Mouse (Mus musculus) frontal cortex, postnatal 14 days (tissue): ENCODE results near the gene Zfp648.

Experiments used
- DNase-seq, 2 experiments: peaks; one replicate each; pipeline ENCODE4 v3.0.0; 2022; ENCODE audit warnings: low spot score in 2 of 2

The Zfp648 gene

DNA sequence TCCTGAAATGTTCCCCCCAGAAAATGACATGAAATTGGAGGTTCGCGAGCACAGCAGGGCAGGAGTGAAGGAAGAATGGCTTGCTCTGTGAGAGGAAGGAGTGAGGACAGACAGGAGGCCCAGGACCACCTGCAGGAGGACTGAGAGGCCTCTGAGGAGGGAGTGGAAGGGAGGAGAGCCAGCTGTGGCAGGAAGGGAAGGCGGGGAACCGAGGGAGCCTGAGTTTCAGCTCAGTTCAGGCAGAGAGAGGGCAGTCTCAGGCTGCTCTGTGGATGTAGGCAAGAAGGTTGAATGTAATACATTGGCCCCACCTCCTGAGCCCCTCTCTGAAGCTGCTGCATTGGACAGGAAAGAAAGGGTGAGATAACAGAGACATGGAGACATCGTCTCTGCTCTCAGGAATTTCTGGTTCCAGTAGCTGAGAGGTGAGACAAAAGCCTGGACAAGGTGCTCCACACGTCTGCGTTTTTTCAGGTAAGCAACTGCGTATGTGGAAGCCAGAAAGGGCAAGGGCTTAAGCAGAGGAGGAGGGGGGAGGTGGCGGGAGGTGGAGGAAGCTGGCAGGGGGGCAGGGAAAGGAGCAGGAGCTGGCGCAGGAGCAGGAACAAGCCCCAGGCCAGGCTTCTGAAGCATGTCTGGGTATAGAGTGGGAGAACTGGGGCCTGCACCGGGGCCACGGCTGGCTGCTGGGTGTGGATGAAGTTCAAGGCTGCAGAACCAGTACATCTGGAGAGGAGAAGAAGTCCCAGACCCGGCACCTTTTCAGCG is at the start of gene Zfp648:
Gene Zfp648 (plus strand): TSS at position 233 of the 768 bp plus-strand sequence.
- no peak for DNase-seq

- DNase-seq, result no peak
Measured at GRCm38 (mm10) chr1:154152539-154152938, 48.4 kb upstream of the Zfp648 start.

DNA sequence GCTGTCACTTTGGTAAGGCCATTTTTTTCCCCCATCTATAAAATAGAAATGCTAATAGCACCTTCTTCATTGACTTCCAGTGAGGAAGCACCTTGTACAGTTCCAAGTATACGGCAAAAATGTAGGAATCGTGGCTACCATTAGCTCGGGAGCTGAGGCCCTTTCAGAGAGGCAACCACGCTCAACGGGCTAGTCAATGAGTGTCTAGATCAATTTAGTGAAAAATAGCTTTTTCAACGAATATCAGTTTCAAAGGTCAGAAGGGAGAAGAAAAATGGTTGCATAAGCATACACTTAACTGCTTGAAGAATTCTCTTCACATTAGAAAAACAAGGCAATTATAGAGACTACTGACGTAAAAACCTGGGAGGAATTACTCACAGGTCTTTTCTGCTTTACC is 47.2 kb upstream of the Zfp648 start:
- DNase-seq, result no peak

DNA sequence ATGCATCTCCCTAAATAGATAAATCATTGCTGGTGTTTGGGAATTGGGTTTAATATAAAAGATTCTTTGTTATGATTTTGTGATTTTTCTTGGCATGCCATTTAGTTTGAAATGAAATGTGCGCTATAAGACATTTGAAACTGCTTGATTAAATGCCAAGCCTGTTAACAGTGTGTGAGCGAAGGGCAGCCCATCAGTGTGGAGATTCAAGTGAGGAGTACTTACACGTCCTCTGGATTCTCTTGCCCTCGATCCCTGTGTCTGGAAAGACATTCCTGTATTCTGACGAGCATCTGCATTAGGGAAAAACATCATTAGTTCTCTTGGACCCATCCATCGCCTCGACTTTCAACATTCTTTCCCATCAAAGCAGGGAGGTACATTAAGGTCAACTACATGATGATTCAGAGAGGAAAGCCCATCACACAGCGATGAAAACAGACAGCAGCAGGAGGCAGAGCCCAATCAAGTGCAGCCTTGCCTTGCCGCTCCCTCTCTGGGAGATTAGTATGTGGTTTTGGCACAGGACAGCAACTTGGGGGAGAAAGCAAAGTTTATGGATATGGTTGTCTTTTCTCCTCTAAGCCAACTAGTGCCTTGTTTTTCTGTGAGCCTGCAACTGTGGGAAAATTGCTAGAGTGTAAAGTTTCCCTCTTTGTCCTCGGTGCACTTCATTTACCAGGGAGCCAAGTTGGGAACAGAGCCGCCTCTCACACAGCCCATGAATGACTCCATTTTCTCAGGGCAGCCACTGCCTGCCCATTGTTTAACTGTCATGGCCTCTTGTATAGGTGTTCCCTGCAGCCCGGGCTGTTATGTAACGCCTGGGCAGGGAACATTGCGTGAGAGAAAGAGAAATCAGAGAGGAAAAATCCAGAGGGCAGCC is 44.6 kb upstream of the Zfp648 start:
- DNase-seq, result peak in 1 of 2 experiments; percentile 67

DNA sequence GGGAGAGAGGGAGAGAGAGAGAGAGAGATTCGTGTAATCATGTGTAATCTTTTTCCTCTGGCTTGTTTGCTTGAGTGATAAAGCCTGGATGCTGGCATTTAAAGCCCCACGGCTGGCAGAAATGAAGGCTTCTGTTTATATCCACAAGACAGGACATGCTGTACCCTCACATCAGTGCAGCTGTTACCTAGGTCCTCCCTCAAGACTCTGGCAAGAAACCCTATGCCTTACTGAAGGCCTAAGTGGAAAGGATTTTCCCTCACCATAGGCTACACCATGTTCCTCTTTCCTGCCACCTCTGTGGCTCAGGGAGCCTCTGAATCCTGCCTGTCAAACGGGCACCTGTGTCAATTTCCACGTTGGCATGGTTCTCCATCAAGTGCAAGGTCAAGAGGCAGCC is 43.9 kb upstream of the Zfp648 start:
- DNase-seq, result no peak

- no peak for DNase-seq
Measured at GRCm38 (mm10) chr1:154167696-154168095, 33.3 kb upstream of the Zfp648 start.

GRCm38 (mm10) chr1:154175334-154175733 is 25.7 kb upstream of the Zfp648 start:
- no peak for DNase-seq

DNA sequence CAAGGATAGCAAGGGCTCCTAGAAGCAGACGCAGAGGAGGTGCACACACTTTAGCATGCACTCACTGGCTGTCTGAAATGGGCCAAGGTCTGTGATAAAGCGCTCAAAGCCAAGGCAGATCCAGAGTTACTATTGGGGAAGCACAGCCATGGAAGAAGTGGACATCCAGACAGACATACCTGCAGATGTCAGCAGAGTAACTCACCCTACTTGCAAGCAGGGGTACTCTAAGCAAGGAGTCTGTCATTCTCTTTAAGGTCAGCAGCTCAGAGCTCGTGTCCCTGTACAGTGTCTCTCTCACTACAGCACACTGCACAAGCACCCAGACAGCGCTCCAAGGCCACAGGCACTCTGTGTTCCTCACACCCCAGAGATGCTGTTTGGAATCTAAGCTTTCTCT is 23.2 kb upstream of the Zfp648 start:
- no peak for DNase-seq

DNA sequence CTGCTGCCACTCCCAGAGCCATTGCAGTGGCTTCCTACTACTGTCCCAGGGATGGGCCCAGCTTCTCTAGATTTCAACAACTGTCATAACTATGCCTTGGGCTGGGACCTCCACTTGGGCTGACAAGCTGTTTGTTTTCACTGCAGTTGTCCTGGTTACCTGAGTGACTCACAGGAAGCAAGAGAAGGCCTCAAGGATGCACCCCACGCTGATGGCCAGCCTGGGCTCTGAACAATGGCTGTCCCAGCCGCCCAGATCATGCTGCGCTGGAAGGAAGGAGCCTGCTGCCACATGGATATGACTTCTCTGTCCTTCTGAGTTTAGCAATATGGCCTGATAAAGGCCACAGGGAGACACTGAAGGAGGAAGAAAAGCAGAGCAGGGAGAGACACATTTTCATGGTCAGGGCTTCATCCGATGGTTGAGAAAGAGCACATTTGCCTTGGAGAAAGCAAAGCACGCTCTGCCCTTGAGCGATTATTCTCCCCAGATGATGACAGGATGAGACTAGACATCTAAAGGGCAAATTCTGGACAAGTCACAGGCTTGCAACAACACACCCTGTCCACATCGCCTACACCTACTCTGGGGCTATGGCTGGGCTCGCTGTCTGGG is 22.3 kb upstream of the Zfp648 start:
- DNase-seq, result no peak

DNA sequence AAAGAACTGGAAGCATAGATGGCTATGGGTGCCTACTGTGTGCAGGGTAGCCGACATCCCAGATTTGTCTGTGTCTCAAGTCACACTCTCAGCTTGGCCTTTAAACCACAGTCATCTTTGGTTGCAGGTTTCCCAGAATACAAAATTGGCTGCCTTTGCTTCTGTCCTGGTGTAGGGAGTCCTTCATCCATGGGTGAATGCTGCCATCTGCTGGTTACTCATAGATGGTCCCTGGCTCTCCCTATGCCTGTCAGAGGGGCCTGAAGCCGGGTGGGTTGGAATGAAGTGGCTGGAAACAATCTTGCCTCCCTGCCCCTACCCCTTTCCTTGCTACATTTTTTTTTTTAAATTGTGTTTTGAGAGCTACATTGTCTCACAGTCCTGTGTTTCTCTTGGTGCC is 20.0 kb upstream of the Zfp648 start:
- DNase-seq, result peak; percentile 70 to 78

GRCm38 (mm10) chr1:154182396-154183076 is 18.5 kb upstream of the Zfp648 start:
- DNase-seq, result no peak

GRCm38 (mm10) chr1:154183077-154183751 is 17.8 kb upstream of the Zfp648 start:
- no peak for DNase-seq

GRCm38 (mm10) chr1:154188229-154188628 is 12.8 kb upstream of the Zfp648 start:
- DNase-seq, result no peak

DNA sequence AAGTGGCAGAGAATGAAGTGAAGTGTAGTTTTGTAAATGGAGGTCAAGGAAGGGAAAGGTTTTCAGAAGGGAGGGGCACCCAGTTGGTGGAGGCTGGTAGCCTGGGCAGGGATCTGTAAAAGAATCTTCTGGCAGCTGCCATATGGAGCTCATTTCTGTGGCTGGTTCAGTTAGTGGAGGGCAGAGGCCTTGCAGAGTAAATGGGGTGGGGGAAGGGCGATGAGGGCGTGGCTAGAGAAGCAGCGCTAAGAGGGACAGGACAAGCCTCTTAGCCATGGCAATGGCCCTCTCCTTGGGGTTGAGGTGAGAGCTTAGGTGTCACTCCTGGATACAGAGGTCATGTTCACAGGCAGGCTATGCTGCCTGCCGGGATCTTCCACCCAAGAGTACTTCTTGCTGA is 12.4 kb upstream of the Zfp648 start:
- DNase-seq, result no peak

- peak; percentile 49 to 58 for DNase-seq
Measured at GRCm38 (mm10) chr1:154189842-154190530, 11.0 kb upstream of the Zfp648 start.

DNA sequence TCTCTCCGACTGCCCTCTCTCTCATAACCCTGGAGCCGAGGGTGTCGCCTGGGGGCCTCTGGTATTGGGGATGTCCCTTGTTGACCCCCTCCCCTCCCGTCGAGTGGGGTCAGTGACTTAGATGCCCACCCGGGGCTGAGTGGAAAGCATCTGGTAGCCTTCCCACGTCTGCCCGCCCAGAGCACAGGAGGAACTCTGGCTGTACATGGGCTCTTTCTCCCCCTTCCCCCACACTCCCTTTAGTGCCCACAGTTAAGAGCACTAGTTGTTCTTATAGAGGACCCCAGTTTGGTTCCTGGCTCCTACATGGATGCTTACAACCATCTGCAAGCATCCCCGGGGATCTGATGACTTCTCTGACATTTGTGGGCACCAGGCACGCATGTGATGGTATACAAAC is 2.1 kb upstream of the Zfp648 start:
- DNase-seq, result no peak

DNA sequence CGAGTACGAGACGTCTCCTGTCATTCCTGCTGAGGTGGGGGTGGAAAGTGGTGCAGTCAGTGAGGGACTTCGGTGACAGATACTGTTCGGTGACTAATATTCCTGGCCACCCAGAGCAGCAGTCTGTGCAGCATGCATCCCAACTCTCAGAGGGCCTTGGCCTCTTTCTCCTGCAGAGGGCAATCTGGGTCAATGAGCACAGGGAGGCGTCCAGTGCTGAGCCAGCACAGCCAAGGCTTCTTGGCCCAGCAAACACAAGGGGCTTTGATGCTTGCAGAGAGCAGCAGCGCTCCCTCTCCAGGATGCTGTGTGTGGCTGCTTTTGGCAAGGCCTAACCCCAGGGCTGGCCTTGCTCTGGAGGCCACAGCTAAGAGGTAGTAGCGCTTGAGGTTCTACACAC is 1.6 kb downstream of the Zfp648 start:
- peak in 1 of 2 experiments; percentile 49 for DNase-seq

DNA sequence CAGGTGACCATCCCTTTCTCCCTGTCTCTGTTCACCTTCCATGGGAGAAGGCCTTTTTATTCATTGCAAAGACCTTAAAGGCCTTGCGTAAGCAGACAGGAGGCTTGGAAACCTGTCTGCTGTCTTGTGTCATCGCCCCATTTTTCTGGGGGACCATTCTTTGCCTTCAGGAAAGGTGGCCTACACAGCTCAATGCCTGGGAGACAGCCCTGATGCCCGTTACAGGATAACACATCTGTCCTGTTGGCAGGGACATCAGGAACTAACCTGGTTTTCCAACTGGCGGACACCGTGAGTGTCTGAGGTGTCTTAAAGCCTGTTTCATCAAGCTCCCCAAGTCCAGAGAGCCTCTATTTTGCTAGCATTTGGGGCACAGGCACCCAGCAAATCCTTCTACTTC is 2.4 kb downstream of the Zfp648 start:
- no peak for DNase-seq

GRCm38 (mm10) chr1:154204652-154205573 is 3.9 kb downstream of the Zfp648 start:
- DNase-seq, result peak in 1 of 2 experiments; percentile 24

DNA sequence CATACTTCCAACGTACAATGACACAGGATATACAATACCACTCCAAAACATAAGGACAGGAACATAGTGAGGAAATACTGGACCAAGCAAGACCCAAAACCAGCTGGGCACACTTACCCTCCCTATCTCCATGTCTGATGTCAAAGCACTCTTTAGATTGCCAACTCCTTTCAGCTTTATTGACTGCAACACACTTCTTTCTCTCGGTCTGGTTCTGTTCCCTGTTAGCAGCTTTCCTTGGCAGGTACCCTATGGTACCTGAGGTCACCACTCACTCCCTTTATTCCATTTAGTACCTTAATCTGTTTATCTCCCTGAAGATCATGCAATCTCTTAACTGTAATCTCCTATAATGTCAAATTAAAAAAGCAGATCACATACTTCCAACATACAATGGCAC is 19.0 kb downstream of the Zfp648 start:
- DNase-seq, result no peak
